ENCODE assay signal across 25 mouse cellular contexts in the genomic region with DNA sequence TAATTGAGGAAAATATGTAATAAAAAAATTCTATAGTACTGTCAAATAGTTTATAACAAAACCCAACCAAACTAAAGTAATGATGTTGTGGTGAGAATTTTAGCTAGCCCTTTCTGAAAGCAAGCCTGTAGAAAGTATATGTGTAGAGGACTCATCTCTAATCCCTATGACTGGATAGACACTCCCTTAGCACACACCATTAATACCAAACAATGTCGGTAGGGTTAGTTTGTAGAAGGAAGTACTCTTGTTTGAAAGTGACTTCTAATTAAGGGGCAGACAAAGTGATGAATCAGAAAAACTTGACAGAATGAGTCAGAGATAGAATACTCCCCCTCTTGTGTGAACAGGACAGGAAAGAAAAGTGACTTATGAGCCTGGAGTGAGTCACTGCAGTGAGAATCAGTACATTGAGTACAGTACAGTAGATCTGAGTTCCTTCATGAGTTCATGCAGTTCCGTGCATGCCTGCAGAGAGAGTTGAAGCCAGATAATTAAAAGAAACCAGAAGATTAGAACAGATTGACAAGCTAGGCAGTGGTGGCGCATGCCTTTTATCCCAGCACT.
DNase-seq lines count a peak whose midpoint lies in the region; ATAC-seq lines count a peak whose summit lies in the region.
"Had no signal": no experiment of that assay in that cellular context is flagged by ENCODE, and none has a peak within 500 bp of the region (broad histone marks: within the 10 kb centered on the region; RNA-seq: fewer than 3 reads in every experiment).

No protein-coding gene starts in this region.

- DNase-seq in frontal cortex, postnatal 25 days (ENCODE audit: low spot score in 2 of 2): no peak
- DNase-seq in right cerebral cortex, adult 18-20 months: peak; percentile 58
- no peak for DNase-seq in right cerebral cortex, postnatal 14 days
- peak; percentile 79 for DNase-seq in brain, adult 2 months (ENCODE audit: low read depth, low spot score)
- DNase-seq in telencephalon, adult 2 months (ENCODE audit: low read depth, low spot score): peak; percentile 22
- DNase-seq in lung, postnatal 10 days: no peak
- no peak for DNase-seq in thymus, postnatal 25 days
- DNase-seq: B cell, adult 2 months; cerebellum, adult 8-10 months; cerebellum, postnatal 25 days; forebrain, postnatal 0 days; gastrocnemius, adult 2 months; gastrocnemius, postnatal 36 days; heart, adult 18-20 months; heart, postnatal 4 days; kidney, adult 8-10 months; kidney, postnatal 14 days; layer of hippocampus, adult 9-11 months; liver, postnatal 0 days; lung, postnatal 4 days; right cerebral cortex, postnatal 4 days; thymus, postnatal 14 days had no signal

- peak; percentile 86 for ATAC-seq in frontal cortex, adult (ENCODE audit: low TSS enrichment)
- ATAC-seq: forebrain, postnatal 0 days; intestine, embryonic 16.5 days; liver, embryonic 12.5 days; liver, postnatal 0 days had no signal

Comparison
In these comparisons a context has a peak if more than half of its experiments do, and no peak if none do; other contexts are left out.
1. DNase-seq: peak in right cerebral cortex, adult 18-20 months (single experiment), brain, adult 2 months (single experiment) and telencephalon, adult 2 months (single experiment); none in frontal cortex, postnatal 25 days (0 of 2), right cerebral cortex, postnatal 14 days (single experiment), lung, postnatal 10 days (single experiment) and thymus, postnatal 25 days (single experiment).